Mouse (Mus musculus) fat pad, adult 2 months (tissue): ENCODE measurements around the gene Mllt10.

ENCODE experiments used
- DNase-seq: peaks from one replicate; pipeline ENCODE4 v3.0.0-alpha.2; 2011; ENCODE audit warnings: low read depth, low spot score; ENCODE audit errors: extremely low read depth

The Mllt10 gene

GRCm38 (mm10) chr2:18055016-18055928 is at the start of gene Mllt10:
Gene Mllt10 (plus strand): TSS chr2:18055237.
- DNase-seq, result no peak

DNA sequence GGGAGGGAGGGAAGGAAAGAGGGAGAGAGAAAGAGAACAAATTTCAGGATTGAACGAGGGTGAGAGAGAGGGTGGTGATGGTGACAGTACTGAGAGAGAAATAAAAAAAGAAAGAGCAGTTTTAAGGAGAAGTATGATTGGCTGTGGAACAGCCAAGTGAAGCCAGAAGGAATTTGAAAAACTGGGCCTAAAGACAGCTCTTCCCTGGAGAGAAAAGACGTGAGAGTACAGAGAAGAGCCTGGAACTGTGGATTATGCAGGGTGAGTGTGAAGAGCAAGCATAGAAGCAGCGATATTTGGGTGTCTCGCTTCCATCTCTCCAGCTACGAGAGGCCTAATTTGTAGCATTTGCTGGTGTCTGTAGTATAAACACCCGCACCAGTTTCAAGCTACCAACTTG is 43.8 kb upstream of the Mllt10 start:
- no peak for DNase-seq

DNA sequence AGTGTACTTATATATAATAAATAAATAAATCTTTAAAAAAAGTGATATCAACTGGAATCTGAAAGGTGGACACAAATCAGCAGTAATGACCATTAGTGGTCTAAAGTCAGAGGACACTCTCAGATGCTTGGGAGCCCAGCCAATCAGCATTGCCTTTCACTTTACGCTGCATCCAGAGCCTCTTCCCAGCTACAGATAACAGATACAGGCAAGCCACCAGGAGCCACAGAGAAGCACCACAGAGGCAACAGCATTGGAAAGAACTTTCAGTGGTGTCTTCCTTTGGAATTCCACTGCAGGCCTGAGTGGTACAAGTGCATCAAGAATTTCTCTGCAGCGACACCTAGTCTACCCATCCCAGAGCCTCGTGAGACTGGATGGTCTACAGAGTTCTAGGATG is 42.2 kb upstream of the Mllt10 start:
- DNase-seq, result no peak

- no peak for DNase-seq
Measured at GRCm38 (mm10) chr2:18015581-18015980, 39.5 kb upstream of the Mllt10 start.

GRCm38 (mm10) chr2:18016639-18017038 is 38.4 kb upstream of the Mllt10 start:
- no peak for DNase-seq

DNA sequence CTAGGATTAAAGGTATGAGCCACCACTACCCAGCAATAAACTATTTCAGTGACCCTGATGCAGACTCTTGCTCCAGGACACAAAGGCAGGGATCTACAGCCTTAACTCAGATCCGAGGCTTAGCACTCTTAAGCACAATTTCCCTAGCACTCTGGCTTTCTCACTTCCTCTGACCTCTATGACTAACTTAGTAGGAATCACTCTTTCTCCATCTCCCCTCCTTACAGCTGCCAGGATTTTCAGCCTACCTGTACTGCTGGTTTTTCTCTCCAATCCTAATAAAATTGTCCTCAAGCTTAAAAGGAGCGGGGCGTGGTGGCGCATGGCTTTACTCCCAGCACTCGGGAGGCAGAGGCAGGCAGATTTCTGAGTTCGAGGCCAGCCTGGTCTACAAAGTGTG is 37.7 kb upstream of the Mllt10 start:
- no peak for DNase-seq

DNA sequence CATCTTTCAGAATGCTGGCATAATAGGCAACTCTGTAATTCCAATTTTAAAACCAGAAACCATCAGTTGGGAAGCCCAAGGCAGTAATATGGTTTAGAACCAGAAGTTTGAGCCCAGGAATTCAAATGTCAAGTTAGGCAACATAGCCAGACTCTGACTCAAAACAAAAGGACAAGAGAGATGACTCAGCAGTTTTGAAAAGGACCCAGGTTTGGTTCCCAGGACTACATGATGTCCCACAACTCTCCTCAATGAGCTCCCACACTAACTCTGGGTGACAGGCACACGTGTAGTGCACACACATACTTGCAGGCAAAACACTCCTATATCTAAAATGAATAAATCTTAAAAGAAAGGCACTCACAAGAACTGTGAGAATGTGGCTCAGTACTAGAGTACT is 35.9 kb upstream of the Mllt10 start:
- no peak for DNase-seq

DNA sequence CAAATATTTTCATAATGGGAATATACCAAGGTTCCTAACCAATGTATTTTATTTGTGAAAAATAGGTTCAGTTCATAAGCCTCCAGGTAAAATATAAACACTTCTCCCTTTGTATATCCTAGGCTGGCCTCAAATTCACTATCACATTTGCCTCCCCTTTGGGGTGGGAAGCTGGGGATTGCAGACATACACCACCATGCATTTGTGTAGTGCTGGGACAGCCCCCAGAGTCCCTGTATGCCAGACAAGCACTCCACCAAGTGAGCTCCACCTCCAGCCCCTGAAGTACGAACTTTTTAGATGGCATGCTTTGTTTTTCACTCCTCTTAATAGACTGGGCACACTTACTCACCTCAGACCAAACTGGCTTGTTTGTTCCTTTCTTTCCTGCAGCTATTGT is 32.2 kb upstream of the Mllt10 start:
- DNase-seq, result no peak

- no peak for DNase-seq
Measured at GRCm38 (mm10) chr2:18025116-18025515, 29.9 kb upstream of the Mllt10 start.

DNA sequence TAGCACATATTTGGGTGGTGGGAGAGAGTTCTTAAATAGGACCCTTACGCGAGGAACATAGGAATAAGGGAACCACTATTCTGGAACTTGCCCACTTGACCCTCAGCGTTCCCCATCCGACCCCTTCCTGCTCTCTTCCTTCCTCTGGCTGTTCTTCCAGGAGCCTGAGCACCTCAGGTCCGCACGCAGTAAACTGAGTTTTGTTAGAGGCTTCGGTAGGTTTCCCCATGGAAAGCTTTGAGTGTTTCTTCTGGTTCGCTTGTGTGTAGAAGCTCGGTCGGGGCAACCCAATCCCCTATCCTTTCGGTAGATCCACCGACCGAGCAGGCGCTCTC is 29.3 kb upstream of the Mllt10 start:
- DNase-seq, result no peak

DNA sequence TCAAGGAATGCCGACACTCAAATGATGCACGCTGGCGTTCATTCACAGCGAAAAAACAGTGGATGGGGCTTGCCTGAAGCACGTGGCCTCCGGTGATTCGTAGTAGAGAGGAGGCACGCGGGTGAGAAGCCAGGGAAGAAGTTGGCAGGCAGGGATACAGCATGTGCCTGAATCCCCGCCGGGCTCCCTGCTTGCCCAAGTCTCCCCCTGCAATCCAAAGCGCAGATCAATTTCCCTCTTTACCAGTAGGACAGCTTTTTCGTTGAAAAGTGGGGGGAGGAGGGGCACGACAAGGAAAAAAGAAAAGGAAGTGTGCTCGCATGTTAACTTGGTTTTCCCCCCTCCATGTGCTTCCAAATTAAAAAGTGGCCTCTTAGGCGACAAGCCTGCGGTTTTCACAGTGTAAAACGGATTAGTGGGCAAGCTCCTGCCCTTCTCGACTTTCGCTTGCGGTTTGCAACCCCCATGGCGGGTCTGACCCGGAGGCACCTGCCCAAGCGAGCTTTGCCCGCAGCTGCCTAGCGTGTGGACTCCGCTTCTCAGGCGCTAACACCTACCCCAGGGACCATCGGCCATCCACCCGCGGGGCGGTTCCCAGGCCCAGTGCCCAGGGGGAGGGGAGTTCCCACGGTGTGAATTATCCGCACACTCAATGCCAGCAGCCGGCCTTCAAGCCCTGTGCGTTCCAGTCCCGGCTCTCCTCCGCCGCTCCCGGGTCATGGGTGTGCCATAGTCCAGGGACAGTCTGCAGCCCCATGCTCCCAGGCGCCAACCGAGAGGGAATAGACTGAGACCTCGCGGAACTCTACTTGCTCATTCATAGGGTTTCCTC is 28.7 kb upstream of the Mllt10 start:
- DNase-seq, result no peak

- no peak for DNase-seq
Measured at GRCm38 (mm10) chr2:18027448-18028139, 27.4 kb upstream of the Mllt10 start.

- peak; percentile 51 for DNase-seq
Measured at GRCm38 (mm10) chr2:18028140-18029021, 26.7 kb upstream of the Mllt10 start.

DNA sequence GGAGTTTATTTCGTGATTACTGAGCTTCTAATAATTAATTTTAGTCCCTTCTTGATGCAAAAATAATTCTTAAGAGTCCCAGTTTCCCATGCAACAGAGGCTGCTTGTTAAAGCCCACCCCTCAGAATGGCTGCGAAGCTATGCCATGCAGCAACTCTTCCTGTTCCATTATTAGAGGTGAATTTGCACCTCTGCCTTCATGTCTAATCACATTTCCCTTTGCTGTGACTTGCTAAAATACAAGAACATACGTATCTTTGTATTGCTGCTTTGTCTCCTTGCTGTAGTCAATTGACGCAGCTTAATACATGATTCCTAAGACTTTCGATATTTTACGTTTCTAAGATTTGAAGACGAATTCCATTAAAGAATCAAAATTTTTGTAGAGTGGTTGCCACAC is 25.4 kb upstream of the Mllt10 start:
- DNase-seq, result no peak

- DNase-seq, result no peak
Measured at GRCm38 (mm10) chr2:18030581-18030980, 24.5 kb upstream of the Mllt10 start.

DNA sequence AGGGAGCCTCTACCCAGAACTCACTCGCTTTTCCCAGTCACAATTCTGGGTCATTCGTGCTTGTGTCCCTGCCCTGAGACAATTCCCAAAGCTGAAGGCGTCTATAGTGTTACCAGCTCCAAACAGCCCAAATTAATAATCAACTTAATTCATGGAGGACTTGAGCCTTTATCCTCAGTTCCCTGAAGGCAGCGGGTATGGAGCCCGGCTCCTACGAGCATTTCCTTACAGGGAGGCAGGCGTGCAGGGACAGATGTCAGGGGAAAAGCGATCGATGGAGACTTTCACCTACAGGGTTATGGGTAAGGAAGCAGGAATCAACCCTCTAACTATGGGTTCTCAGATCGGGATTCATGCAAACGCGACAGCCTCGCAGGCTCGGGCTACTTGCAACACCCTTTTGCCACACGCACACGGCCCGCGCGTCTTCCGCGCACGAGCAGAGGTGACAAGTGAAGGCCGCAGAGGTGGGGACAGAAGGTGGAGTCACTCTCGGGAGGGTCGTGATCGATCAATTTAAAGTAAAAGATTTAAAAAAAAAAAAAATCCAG is 23.7 kb upstream of the Mllt10 start:
- DNase-seq, result no peak

- DNase-seq, result no peak
Measured at GRCm38 (mm10) chr2:18031831-18032537, 23.1 kb upstream of the Mllt10 start.

- DNase-seq, result no peak
Measured at GRCm38 (mm10) chr2:18032538-18032895, 22.5 kb upstream of the Mllt10 start.

GRCm38 (mm10) chr2:18033166-18034108 is 21.6 kb upstream of the Mllt10 start:
- DNase-seq, result no peak
